Mouse (Mus musculus) olfactory bulb, adult 2 months (tissue): ENCODE data around the gene G3bp1.
A peak's percentile ranks its signal among the peaks of the same experiment; 100 is the strongest.

ENCODE experiments used
- CTCF ChIP-seq: fragments of 200-500 bp; IDR thresholded peaks from 2 replicates; pipeline ENCODE4 v1.5.1; 2012; ENCODE audit warnings: low read depth, mild to moderate bottlenecking, low read length, moderate library complexity; ENCODE audit not compliant: insufficient read depth
- POLR2A ChIP-seq: fragments of 200-500 bp; IDR thresholded peaks from 2 replicates; pipeline ENCODE4 v1.6.1; 2012; ENCODE audit warnings: mild to moderate bottlenecking, low read depth, low read length, moderate library complexity; ENCODE audit not compliant: insufficient read depth

DNA sequence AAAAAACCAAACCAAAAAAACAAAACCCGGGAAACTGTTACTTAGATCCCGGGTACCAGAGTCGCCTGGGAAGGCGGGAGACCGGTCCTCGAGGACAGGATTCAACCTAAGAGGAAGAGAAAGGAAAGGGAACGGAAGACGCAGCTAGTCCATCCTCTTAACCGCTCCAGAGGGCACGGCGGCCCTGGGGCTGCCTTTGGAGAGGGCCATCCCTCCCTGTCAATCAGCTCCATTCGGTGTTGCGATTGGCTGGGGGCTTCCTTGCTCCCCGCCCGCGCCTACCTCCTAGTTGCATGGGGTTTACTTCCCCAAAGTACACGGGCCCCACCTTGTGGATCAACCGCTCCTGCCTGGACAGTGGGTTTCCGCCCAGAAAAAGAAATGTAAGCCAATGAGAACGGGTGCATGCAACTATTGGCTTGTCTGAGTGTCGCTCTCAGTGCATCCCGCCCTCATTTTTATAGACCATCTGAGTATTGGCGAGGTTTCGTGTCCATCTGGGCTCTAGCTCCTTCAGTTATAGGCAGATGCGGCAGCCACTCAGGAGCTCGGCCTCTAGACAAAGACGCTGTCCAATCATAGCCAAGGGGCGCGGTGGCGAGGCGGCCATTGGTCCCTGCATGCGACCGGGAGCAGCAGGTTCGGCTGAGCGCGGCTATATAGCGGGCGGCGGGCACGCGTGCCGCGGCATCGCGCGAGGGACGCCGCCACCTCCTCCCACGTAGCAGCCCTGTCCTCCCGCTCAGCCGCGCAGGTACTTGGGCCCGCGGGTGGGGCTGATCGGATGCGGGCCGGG lies at the start of gene G3bp1:
- peak; percentile 98 for TF ChIP-seq POLR2A
- no peak for TF ChIP-seq CTCF
